ENCODE assay signal across 32 mouse cellular contexts in the genomic region with DNA sequence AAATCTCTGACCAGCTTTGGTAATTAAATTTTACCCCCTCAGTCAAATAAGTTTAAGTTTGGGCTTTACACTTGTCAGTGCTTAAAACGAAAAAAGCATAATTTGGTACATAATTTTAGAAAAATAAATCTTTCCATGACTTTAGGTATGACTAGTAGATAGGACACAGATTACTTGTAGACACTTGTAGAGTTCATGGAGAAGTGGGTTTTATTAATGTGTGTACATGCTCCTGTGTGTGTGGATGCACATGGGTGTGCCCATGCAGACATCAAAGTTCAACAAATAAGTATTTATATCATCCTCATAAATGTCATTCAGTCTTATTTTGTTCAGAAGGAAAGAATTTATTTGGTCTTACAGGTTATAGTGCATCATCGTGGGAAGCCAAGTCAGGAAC.
"Had no signal": no experiment of that assay in that cellular context is flagged by ENCODE, and none has a peak within 500 bp of the region (broad histone marks: within the 10 kb centered on the region; RNA-seq: fewer than 3 reads in every experiment).

No protein-coding gene starts in this region.

- H3K9ac ChIP-seq: limb, embryonic 12.5 days; limb, embryonic 13.5 days; limb, embryonic 15.5 days; liver, embryonic 12.5 days; liver, embryonic 13.5 days; liver, embryonic 14.5 days; liver, embryonic 15.5 days; liver, postnatal 0 days; lung, embryonic 14.5 days; lung, embryonic 15.5 days; midbrain, embryonic 12.5 days; midbrain, embryonic 13.5 days; midbrain, embryonic 15.5 days had no signal

- H3K4me1 ChIP-seq: limb, embryonic 10.5 days; limb, embryonic 12.5 days; limb, embryonic 13.5 days; limb, embryonic 15.5 days; liver, embryonic 12.5 days; liver, embryonic 13.5 days; liver, embryonic 15.5 days; lung, embryonic 15.5 days; megakaryocyte, embryonic 14.5 days; midbrain, embryonic 10.5 days; midbrain, embryonic 12.5 days; midbrain, embryonic 13.5 days; midbrain, embryonic 15.5 days had no signal

- H3K9me3 ChIP-seq: limb, embryonic 10.5 days; limb, embryonic 12.5 days; limb, embryonic 13.5 days; limb, embryonic 15.5 days; liver, embryonic 12.5 days; liver, embryonic 15.5 days; lung, embryonic 15.5 days; megakaryocyte, embryonic 14.5 days; midbrain, embryonic 10.5 days; midbrain, embryonic 12.5 days; midbrain, embryonic 13.5 days; midbrain, embryonic 15.5 days had no signal

- DNase-seq: left cerebral cortex, postnatal 4 days; liver; liver, embryonic 13.5 days; liver, postnatal 0 days; lung, adult 18-20 months; lung, adult 2 months; lung, embryonic 14.5 days; lung, postnatal 10 days; lung, postnatal 14 days; lung, postnatal 36 days; lung, postnatal 4 days; midbrain, embryonic 14.5 days had no signal

- H3K36me3 ChIP-seq: limb, embryonic 10.5 days; limb, embryonic 12.5 days; limb, embryonic 13.5 days; limb, embryonic 15.5 days; liver, embryonic 12.5 days; liver, embryonic 13.5 days; liver, embryonic 15.5 days; lung, embryonic 15.5 days; midbrain, embryonic 10.5 days; midbrain, embryonic 12.5 days; midbrain, embryonic 13.5 days; midbrain, embryonic 15.5 days had no signal

- ATAC-seq: liver, embryonic 12.5 days; liver, postnatal 0 days; lung, postnatal 0 days; midbrain, embryonic 13.5 days; midbrain, embryonic 15.5 days; midbrain, embryonic 16.5 days had no signal

- H3K4me2 ChIP-seq: limb, embryonic 12.5 days; limb, embryonic 13.5 days; limb, embryonic 15.5 days; liver, embryonic 11.5 days; liver, embryonic 12.5 days; liver, embryonic 13.5 days; liver, embryonic 15.5 days; lung, embryonic 14.5 days; lung, embryonic 15.5 days; midbrain, embryonic 11.5 days; midbrain, embryonic 12.5 days; midbrain, embryonic 13.5 days; midbrain, embryonic 15.5 days had no signal

- H3K27me3 ChIP-seq: limb, embryonic 12.5 days; limb, embryonic 13.5 days; limb, embryonic 15.5 days; liver, embryonic 12.5 days; liver, embryonic 13.5 days; liver, embryonic 15.5 days; lung, embryonic 15.5 days; megakaryocyte, embryonic 14.5 days; midbrain, embryonic 12.5 days; midbrain, embryonic 13.5 days; midbrain, embryonic 15.5 days had no signal

- H3K27ac ChIP-seq: left cerebral cortex, adult 2 months; limb, embryonic 10.5 days; limb, embryonic 12.5 days; limb, embryonic 13.5 days; limb, embryonic 15.5 days; liver, embryonic 12.5 days; liver, embryonic 13.5 days; liver, embryonic 14.5 days; liver, embryonic 15.5 days; lung, embryonic 15.5 days; macrophage; midbrain, embryonic 10.5 days; midbrain, embryonic 12.5 days; midbrain, embryonic 13.5 days; midbrain, embryonic 15.5 days had no signal

- H3K4me3 ChIP-seq: left cerebral cortex, adult 2 months; limb, embryonic 10.5 days; limb, embryonic 12.5 days; limb, embryonic 13.5 days; limb, embryonic 15.5 days; liver, embryonic 12.5 days; liver, embryonic 13.5 days; liver, embryonic 15.5 days; lung, embryonic 15.5 days; megakaryocyte, embryonic 14.5 days; midbrain, embryonic 10.5 days; midbrain, embryonic 12.5 days; midbrain, embryonic 13.5 days; midbrain, embryonic 15.5 days; myocyte had no signal
